In genomic region chr15:97112452-97113200, GRCm38 (mm10) we compare ENCODE assay signal across 22 mouse cellular contexts. TPM values are rescaled to one million over a fixed set of nuclear protein-coding genes. Genes with fewer than 3 reads are reported as not detected.
DNase-seq lines count a peak whose midpoint lies in the region; ATAC-seq lines count a peak whose summit lies in the region.
"Had no signal": no experiment of that assay in that cellular context is flagged by ENCODE, and none has a peak within 500 bp of the region (broad histone marks: within the 10 kb centered on the region; RNA-seq: fewer than 3 reads in every experiment).

No protein-coding gene starts in this region.

- H3K9ac ChIP-seq in embryonic facial prominence, embryonic 13.5 days = no peak overlapping the region
- H3K9ac ChIP-seq in limb, embryonic 12.5 days (replicated peaks) = no peak overlapping the region
- H3K9ac ChIP-seq: forebrain, embryonic 15.5 days; heart, embryonic 12.5 days; hindbrain, embryonic 14.5 days; intestine, embryonic 15.5 days; neural tube, embryonic 12.5 days had no signal

- H3K27me3 ChIP-seq in embryonic facial prominence, embryonic 13.5 days = no peaks in the 10 kb centered on the region
- no peaks in the 10 kb centered on the region for H3K27me3 ChIP-seq in limb, embryonic 12.5 days
- H3K27me3 ChIP-seq: forebrain, embryonic 15.5 days; heart, embryonic 12.5 days; intestine, embryonic 15.5 days; megakaryocyte, embryonic 14.5 days; neural tube, embryonic 12.5 days had no signal

- H3K36me3 ChIP-seq in embryonic facial prominence, embryonic 13.5 days = no peaks in the 10 kb centered on the region
- no peaks in the 10 kb centered on the region for H3K36me3 ChIP-seq in limb, embryonic 12.5 days
- H3K36me3 ChIP-seq: forebrain, embryonic 15.5 days; G1E; heart, embryonic 12.5 days; intestine, embryonic 15.5 days; neural tube, embryonic 12.5 days had no signal

- peak overlapping the region; percentile 64 for H3K27ac ChIP-seq in embryonic facial prominence, embryonic 13.5 days
- H3K27ac ChIP-seq in limb, embryonic 12.5 days = peak overlapping the region; percentile 93
- H3K27ac ChIP-seq: forebrain, embryonic 15.5 days; gastrocnemius, adult 2 months; hindbrain, embryonic 14.5 days; neural tube, embryonic 12.5 days had no signal

- H3K4me2 ChIP-seq in embryonic facial prominence, embryonic 13.5 days = no peak overlapping the region
- no peak overlapping the region for H3K4me2 ChIP-seq in limb, embryonic 12.5 days
- H3K4me2 ChIP-seq: forebrain, embryonic 15.5 days; heart, embryonic 12.5 days; hindbrain, embryonic 14.5 days; intestine, embryonic 15.5 days; neural tube, embryonic 12.5 days had no signal

- H3K9me3 ChIP-seq in embryonic facial prominence, embryonic 13.5 days = no peaks in the 10 kb centered on the region
- H3K9me3 ChIP-seq in limb, embryonic 12.5 days = no peaks in the 10 kb centered on the region
- H3K9me3 ChIP-seq: forebrain, embryonic 15.5 days; heart, embryonic 12.5 days; intestine, embryonic 15.5 days; megakaryocyte, embryonic 14.5 days; neural tube, embryonic 12.5 days had no signal

- ATAC-seq in embryonic facial prominence, embryonic 13.5 days (ENCODE audit: insufficient number of reproducible peaks, insufficient read depth, low FRiP score, low TSS enrichment, low read depth) = no peak
- ATAC-seq in limb, embryonic 12.5 days (ENCODE audit: insufficient number of reproducible peaks, insufficient read depth, low FRiP score, low TSS enrichment, low read depth) = 0 out of 2 replicates have a peak, but pooled peaks have one; percentile 8
- ATAC-seq: activated CD4-positive, CD25-positive, alpha-beta regulatory T cell, adult 4 months; forebrain, embryonic 15.5 days; intestine, embryonic 15.5 days had no signal

- no peak overlapping the region for H3K4me3 ChIP-seq in embryonic facial prominence, embryonic 13.5 days
- H3K4me3 ChIP-seq in limb, embryonic 12.5 days (replicated peaks) = no peak overlapping the region
- H3K4me3 ChIP-seq: forebrain, embryonic 15.5 days; gastrocnemius, adult 2 months; heart, embryonic 12.5 days; intestine, embryonic 15.5 days; megakaryocyte, embryonic 14.5 days; neural tube, embryonic 12.5 days had no signal

- H3K4me1 ChIP-seq in embryonic facial prominence, embryonic 13.5 days = peaks cover 26% of the 10 kb centered on the region
- peaks cover 39% of the 10 kb centered on the region for H3K4me1 ChIP-seq in limb, embryonic 12.5 days (replicated peaks)
- H3K4me1 ChIP-seq: forebrain, embryonic 15.5 days; megakaryocyte, embryonic 14.5 days; neural tube, embryonic 12.5 days had no signal

- peak; percentile 22 for DNase-seq in embryo, embryonic 11 days
- DNase-seq in embryo, embryonic 10 days (ENCODE audit: low spot score) = no peak
- peak; percentile 26 for DNase-seq in kidney, postnatal 10 days
- no peak for DNase-seq in kidney, postnatal 25 days
- no peak for DNase-seq in adrenal gland, postnatal 36 days
- no peak for DNase-seq in gastrocnemius, adult 18-20 months (ENCODE audit: low spot score)
- DNase-seq: adrenal gland, postnatal 10 days; cerebellum, adult 11-12 months; cerebellum, postnatal 25 days; gastrocnemius, adult 2 months; lung, adult 2 months; right cerebral cortex, adult 18-20 months had no signal

- WGBS in embryonic facial prominence, embryonic 13.5 days = 67% methylated on average over 19 of the region's 19 CpGs
- 68% methylated on average over 19 of the region's 19 CpGs for WGBS in limb, embryonic 12.5 days

RNA-seq across cellular contexts. Expression of gene Slc38a4, which starts 56.9 kb away (rescaled TPM):
- polyA plus RNA-seq in embryonic facial prominence, embryonic 13.5 days (2015; fragmentation: Nextera tagmentation; extraction: Ambion mirVana) = 46.9 and 47.8 TPM in 2 replicates
- 57.7 and 66.8 TPM in 2 replicates for polyA plus RNA-seq in limb, embryonic 12.5 days (2016; fragmentation: Nextera tagmentation; extraction: Ambion mirVana)
- 1 to 10 TPM; 3.4 to 6.0 TPM for total RNA-seq in adrenal gland, postnatal 36 days (2021)
- total RNA-seq in gastrocnemius, adult 18-20 months (2021) = 100 to 1,000 TPM; 117 to 129 TPM
- polyA plus RNA-seq: activated CD4-positive, CD25-positive, alpha-beta regulatory T cell, adult 4 months; G1E had no signal

Comparison
In these comparisons a context has a peak if more than half of its experiments do, and no peak if none do; other contexts are left out.
1. DNase-seq: peak in embryo, embryonic 11 days (single experiment) and kidney, postnatal 10 days (single experiment); none in embryo, embryonic 10 days (single experiment), kidney, postnatal 25 days (0 of 2), adrenal gland, postnatal 36 days (0 of 2) and gastrocnemius, adult 18-20 months (single experiment).
2. RNA of gene Slc38a4, which starts 56.9 kb away (total RNA-seq): 117 to 129 TPM in gastrocnemius, adult 18-20 months; 3.4 to 6.0 TPM in adrenal gland, postnatal 36 days; every median in the first group is over 10 times any median in the second.